Mouse (Mus musculus): Measurements from ENCODE around the gene Prkrip1.
A peak's percentile ranks its signal among the peaks of the same experiment; 100 is the strongest.

The Prkrip1 gene

DNA sequence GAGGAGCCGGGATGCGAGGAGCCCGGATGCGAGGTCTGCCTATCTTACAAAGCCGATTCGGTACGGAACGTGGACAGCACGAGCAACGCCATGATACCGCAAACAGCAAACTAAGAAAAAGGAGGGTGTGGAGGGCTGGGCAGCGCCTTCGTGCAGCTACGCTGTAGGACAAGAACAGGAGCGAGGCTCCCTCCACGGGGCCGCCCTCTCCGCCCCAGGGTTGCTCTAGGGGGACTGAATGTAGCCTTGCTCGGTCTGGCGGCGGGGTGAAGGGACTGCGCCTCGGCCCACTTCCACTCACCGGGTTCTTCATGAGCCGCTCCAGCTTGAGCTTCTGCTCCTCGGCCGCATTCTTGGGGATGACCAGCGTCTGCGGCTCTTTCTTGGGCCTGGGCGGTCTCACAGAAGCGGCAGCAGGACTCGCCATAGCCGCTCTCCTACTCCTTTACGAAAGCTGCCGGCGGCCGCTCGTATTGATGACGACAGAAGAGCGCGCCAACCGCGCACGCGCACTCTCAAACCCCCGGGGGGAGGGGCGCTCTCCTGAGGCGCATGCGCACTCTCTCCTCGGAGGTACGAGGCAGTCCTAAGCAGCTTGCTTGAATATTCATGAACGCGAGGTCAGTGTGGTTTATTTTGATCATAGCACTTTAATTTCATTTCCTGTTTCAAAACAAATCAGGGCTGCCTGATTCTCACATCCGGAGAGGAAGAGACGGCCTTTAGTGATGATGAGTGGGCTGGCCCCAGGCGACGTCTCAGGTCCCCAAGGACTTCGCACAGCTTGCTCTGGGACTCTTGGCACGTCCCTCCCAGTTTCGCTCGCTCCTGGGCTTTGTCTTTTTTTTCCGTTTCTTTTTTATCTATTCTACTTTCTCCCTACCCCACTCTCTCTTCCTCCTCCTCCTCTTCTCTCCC lies at the start of gene Prkrip1:
Prkrip1 (minus strand) TSS at position 490 of the 918 bp plus-strand sequence.
- peak; percentile 91 for DNase-seq

DNA sequence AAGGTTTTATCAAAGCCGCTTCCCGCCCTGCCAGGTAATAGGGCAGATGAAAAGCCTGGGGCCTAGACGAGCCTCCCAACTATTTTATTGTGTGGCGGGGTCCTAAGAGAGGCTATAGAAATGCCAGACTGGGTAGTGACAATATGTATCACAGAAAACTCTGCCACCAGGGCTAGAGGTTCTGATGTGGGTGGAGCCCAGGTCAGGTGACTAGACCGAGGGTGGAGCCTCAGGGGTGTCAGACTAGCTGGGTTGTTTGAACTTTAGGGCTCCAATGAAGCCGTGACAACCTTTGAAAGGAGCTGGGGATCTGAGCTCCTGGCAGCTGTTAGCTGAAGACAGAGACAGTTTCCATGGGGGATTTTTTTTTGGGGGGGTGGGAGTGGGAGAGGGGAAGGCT lies 49.7 kb upstream of the Prkrip1 start:
- no peak for DNase-seq

GRCm38 (mm10) chr5:136246452-136246838 lies 47.7 kb upstream of the Prkrip1 start, which contains the start of gene Sh2b2:
Sh2b2 (minus strand) TSS chr5:136246556.
- no peak for DNase-seq

DNA sequence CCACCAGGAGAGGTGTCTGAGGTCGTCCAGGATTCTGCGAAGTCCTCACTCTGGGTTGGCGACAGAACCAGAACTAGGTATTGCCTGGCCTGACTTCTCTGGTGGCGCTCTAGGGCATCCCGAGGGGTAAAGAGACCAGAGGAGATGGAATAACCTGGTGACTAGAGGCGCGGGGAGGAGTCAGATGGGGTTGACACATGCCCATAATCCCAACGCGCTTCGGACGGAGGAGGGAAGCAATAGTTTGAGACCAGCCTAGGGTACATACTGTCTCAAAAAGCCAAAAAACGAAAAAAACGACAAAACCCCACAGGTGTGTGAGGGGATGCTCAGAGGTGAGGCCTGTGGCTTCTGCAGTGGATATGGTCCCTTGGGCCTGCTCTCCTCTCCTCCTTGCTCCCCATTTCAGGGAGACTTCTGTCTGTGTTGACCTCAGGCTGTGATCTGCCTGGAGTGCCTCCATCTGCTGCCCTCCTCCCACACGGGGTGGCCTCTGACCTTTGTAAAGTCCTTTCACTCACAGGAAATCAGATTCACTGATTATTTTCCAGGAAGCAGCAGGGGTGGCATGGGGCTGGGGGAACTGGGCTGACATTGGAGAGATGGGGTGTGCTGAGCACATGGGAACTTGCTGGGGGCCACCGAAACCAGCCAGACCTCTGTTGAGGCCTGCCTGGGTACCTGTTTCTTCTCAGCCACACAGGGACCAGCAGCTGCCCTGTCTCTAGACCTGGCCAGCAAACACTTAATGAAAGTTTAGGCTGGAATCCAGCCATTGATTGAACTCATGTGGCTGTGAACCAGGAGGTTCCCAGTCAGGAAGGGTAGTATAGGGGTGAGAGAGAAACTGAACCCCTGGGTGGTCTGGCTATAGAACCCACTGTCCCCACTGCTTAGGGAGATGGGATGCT lies 47.0 kb upstream of the Prkrip1 start:
- no peak for DNase-seq

DNA sequence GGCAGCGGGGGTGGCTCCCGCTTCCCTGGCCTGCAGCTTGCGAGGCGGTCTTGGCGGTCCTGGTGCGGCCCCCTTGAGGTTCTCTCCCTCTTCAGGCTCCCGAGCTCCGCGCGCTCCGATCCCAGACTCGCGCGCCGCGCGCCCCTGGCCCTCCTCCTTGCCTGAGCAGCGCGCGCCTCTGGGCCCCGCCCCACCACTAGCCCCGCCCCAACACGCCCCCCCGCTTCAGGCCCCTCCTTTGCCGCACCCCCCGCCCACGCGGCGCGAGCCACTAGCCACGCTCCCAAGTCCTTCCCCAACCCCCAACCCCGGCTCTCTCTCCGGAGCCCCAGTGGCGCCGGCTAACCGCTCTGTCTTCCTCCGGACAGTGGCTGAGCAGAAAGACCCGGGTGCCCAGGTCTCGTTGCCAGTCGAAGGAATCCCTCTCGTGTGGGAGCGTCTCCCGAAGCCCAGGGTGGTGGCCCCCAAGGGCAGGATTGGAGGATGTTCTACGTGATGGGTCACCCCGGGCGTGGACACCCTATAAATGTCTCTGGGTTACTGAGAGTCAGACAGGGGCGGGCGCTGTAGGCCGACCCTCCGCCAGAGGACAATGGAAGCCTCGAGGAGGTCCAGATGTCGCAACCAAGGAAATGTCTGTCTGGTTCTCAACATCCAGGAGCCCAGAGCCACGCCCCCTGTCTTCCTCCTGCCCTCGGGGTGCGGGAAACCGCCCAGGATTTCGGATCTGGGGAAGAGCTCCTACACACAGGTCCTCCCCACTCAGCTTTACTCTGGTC lies 46.2 kb upstream of the Prkrip1 start:
- peak; percentile 88 for DNase-seq

GRCm38 (mm10) chr5:136243851-136244761 lies 45.3 kb upstream of the Prkrip1 start:
- DNase-seq = no peak

DNA sequence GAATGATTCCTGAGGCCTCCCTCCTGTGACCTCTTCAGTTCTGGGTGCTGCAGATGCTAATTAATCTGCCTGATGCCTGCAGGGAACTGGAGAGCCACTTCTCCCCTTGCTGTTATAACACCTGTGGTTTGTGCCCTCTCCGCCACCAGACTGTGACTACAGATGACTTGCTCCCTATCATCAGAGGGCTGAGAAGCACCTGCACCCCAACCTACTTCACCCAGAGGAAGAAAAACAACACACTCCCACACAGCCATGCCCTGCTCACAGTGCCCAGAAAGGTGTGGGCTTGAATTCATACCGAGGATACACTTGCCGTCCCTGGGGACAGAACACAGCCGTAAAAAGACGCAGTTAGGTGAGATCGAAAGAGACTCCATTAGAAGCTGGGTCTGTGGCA lies 42.4 kb upstream of the Prkrip1 start:
- no peak for DNase-seq

DNA sequence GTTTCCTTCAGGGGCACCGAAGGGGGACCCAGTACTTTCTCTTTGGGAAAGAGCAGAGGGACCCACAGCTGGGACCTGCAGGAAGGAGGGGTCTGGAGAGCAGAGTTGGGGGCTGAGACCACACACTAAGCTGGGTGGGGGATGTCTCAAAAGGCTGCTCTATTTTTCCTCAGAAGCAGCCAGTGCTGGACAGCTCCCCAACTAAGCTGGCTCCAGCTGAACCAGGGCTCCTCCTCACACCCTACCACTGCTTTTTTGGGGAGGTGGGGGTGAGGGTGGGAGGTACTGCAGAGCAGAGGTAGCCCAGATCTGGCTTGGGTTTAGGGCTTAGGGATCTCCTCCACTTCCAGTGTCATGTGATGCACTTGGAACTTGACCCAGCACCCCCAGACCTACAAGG lies 41.6 kb upstream of the Prkrip1 start:
- DNase-seq = no peak

- DNase-seq = no peak
Observed at GRCm38 (mm10) chr5:136237607-136238006, 38.8 kb upstream of the Prkrip1 start.

GRCm38 (mm10) chr5:136236611-136237010 lies 37.8 kb upstream of the Prkrip1 start:
- no peak for DNase-seq

GRCm38 (mm10) chr5:136230348-136231035 lies 31.7 kb upstream of the Prkrip1 start:
- DNase-seq = no peak

- DNase-seq = no peak
Observed at GRCm38 (mm10) chr5:136226246-136226876, 27.6 kb upstream of the Prkrip1 start.

DNA sequence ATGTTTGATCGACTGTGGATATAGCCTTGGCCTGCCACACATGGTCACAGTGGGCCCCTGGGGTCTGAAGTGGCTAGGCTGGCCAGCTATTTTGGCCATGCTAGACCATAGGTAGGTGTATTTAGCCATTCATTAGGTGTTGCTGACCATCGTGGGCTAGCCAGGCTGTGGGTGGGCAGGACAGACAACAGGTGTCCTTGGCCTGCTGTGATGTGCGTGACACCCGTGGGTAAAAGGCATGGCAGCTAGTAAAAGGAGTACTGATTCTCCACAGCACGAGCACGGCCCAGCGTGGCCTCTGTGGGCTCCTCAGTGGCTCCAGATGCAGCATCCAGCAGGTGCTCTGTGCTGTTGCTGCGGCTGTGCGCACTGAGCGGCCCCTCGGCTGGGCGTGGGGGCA lies 19.8 kb upstream of the Prkrip1 start:
- DNase-seq = no peak

DNA sequence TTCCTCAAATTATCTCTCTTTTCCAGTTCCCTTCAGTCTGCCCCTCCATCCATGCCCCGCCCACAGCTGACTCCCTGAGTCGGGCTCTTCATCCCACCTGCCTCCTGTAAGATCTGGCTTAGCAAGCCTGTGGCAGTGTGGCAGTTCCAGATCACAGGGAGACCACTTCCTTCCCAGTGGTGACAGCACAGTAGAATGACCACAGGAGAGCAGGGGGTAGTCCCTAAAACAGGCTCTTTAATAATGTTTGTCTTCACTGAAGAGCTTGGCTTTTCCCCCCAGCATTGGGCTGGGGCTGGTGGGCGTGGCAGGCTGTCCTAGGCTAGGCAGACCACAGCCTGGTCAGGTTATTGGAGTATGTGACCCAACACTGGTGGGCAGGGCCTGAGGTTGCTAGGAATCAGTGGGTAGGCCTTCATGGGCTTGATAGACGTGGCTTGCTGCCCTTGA lies 19.2 kb upstream of the Prkrip1 start:
- no peak for DNase-seq

DNA sequence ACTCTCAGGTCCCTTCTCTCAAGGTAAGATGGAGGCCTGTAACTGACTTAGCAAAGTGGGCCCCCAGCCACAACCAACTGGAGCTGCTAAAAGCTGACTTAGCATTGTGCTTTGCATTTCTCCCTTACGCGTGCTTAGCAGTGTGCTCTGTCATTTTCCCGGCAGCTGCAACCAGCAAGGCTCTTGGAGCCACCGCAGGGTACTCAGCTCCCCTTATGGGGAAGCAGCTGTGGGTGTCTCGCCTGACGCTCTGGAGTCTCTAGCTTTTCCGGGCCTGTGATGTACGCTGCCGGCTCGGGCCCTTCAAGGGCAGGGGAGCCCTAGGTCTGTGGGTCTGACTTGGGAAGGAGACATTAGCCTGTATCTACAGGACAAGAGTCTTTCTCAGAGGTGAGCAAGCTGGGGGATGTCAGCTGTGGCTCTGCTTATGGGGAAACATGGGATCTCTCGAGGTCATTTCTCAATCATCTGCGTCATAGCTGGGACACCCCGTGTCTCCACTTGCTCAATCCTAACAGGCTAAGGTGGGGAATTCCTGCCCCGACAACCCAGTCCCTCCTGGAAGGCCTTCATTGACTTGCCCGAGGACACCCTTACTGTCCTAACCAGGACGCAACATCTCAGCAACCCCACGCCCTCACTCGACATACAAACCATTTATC lies 18.4 kb upstream of the Prkrip1 start:
- no peak for DNase-seq

DNA sequence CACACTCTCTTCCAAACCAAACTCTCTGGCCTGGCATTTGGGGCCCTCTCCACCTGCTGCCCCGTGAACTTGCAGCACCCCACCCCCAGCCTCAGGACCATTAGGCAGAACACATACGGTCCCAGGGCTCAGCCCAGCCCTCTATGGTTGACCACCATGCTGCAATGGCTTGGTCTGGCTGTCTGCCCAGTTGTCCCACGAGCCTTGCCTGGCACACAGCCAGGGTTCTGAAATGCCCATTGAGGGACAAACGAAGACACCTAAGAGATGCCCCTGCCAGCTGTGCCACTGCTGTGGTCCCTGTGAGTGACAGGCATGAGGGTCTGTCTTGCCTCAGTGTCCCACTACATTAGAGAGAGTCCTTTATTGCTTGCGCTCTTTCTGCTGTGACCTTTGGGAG lies 17.2 kb upstream of the Prkrip1 start:
- no peak for DNase-seq

DNA sequence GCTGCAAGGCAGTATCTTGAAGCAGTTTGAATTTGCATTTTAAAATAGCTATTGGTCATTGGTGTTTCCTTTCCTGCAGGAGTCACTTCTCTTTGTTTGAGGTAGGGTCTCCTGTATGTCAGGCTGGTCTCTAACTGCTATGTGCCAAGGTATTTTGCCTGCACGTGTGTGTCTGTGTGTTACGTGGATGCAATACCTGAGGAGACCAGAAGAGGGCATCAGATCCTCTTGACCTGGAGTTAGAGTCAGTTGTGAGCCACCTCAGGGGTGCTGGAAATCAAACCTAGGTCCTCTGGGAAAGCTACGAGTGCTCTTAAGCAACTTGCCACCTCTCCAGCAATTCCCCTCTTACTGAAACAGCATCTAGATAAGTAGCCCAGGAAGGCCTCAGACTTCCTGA lies 16.4 kb upstream of the Prkrip1 start:
- no peak for DNase-seq

GRCm38 (mm10) chr5:136213716-136214115 lies 15.0 kb upstream of the Prkrip1 start:
- DNase-seq = no peak

- DNase-seq = no peak
Observed at GRCm38 (mm10) chr5:136212716-136213115, 14.0 kb upstream of the Prkrip1 start.

Data from right cerebral cortex, adult 18-20 months (tissue).